Mouse (Mus musculus) heart, adult 18-20 months (tissue): ENCODE measurements around the gene Mfsd2b. TPM values are rescaled to one million over a fixed set of nuclear protein-coding genes. Genes with fewer than 3 reads are reported as not detected.

Source experiments
- DNase-seq, 2 experiments: peaks; one replicate each; pipeline ENCODE4 v3.0.0; 2021 to 2022; ENCODE audit warnings: mixed read lengths in 1 of 2
- total RNA-seq, 2 experiments: library from RNA; stranded (reverse); gene quantifications; 2 replicates each; pipeline ENCODE4 v1.2.3; 2021

Mfsd2b gene
- total RNA-seq, 2 experiments from 2014 or later: 0.52 to 0.93 TPM

GRCm38 (mm10) chr12:4813636-4814035 is 60.5 kb downstream of the Mfsd2b start:
- peak in 1 of 2 experiments; percentile 8 for DNase-seq

Other genes starting within 250 kb of the Mfsd2b start
- under 1 TPM; 0.15 to 0.23 TPM for gene Fam228a, start 135.9 kb downstream of the Mfsd2b start, total RNA-seq
- gene Pfn4, start 105.3 kb downstream of the Mfsd2b start, total RNA-seq: 1 to 10 TPM; 4.1 to 4.2 TPM
- 1 to 10 TPM; 3.1 to 3.4 TPM for gene Fam228b, start 105.1 kb downstream of the Mfsd2b start, total RNA-seq
- gene Sf3b6, start 56.8 kb downstream of the Mfsd2b start, total RNA-seq: 10 to 100 TPM; 41.5 TPM
- under 1 TPM in 1 of 2 experiments, not detected in 1; 0.74 TPM for gene Fkbp1b, start 32.8 kb downstream of the Mfsd2b start, total RNA-seq
- 1 to 10 TPM; 7.3 to 8.4 TPM for gene Wdcp, start 31.1 kb downstream of the Mfsd2b start, total RNA-seq
- 10 to 100 TPM; 69.0 to 76.7 TPM for gene Ubxn2a, start 33.3 kb upstream of the Mfsd2b start, total RNA-seq
- 10 to 100 TPM; 11.6 to 12.4 TPM for gene Atad2b, start 43.0 kb upstream of the Mfsd2b start, total RNA-seq